Mouse (Mus musculus): ENCODE measurements around the gene Vmn1r175. TPM values are rescaled to one million over a fixed set of nuclear protein-coding genes. Genes with fewer than 3 reads are reported as not detected.

The Vmn1r175 gene
- not detected for total RNA-seq (2023)

GRCm38 (mm10) chr7:23810543-23810942 lies at the start of gene Vmn1r175:
Gene Vmn1r175, minus strand, starts transcription at chr7:23810643.

GRCm38 (mm10) chr7:23837272-23837671 lies 26.8 kb upstream of the Vmn1r175 start, which contains the start of gene Vmn1r176:
Gene Vmn1r176, minus strand, starts transcription at chr7:23837372.

Other genes with a start within 250 kb of the Vmn1r175 start
- not detected for gene Vmn1r169, start 235.1 kb downstream of the Vmn1r175 start, total RNA-seq (2023)
- gene Vmn1r170, start 204.5 kb downstream of the Vmn1r175 start, total RNA-seq (2023) = not detected
- gene Vmn1r171, start 179.9 kb downstream of the Vmn1r175 start, total RNA-seq (2023) = not detected
- not detected for gene Vmn1r172, start 152.3 kb downstream of the Vmn1r175 start, total RNA-seq (2023)
- gene Vmn1r173, start 109.9 kb downstream of the Vmn1r175 start, total RNA-seq (2023) = not detected
- gene Vmn1r174, start 58.4 kb downstream of the Vmn1r175 start, total RNA-seq (2023) = not detected
- gene Vmn1r176, start 26.7 kb upstream of the Vmn1r175 start, total RNA-seq (2023) = not detected
- gene Vmn1r177, start 55.8 kb upstream of the Vmn1r175 start, total RNA-seq (2023) = not detected
- not detected for gene Vmn1r178, start 81.4 kb upstream of the Vmn1r175 start, total RNA-seq (2023)
- gene Vmn1r179, start 116.3 kb upstream of the Vmn1r175 start, total RNA-seq (2023) = not detected
- gene Vmn1r180, start 140.0 kb upstream of the Vmn1r175 start, total RNA-seq (2023) = not detected
- not detected for gene Vmn1r181, start 164.0 kb upstream of the Vmn1r175 start, total RNA-seq (2023)
- not detected for gene V1rd19, start 191.0 kb upstream of the Vmn1r175 start, total RNA-seq (2023)
- not detected for gene Vmn1r183, start 242.6 kb upstream of the Vmn1r175 start, total RNA-seq (2023)